Mouse (Mus musculus) ES-Bruce4 (cell line): ENCODE measurements around the gene Clec16a. TPM values are rescaled to one million over a fixed set of nuclear protein-coding genes. Genes with fewer than 3 reads are reported as not detected.
A peak's percentile ranks its signal among the peaks of the same experiment; 100 is the strongest.

ENCODE experiments used
- H3K27ac ChIP-seq: 2 replicates; pipeline ENCODE4 v1.5.1; 2012; ENCODE audit warnings: low read length, inconsistent platforms; ENCODE audit not compliant: insufficient read depth
- H3K27me3 ChIP-seq: 2 replicates; pipeline ENCODE4 v1.6.1; 2012; ENCODE audit warnings: mild to moderate bottlenecking, low read length, inconsistent platforms; ENCODE audit not compliant: control insufficient read depth, poor library complexity, insufficient read depth, severe bottlenecking
- H3K36me3 ChIP-seq: 2 replicates; pipeline ENCODE4 v1.6.1; 2012; ENCODE audit warnings: inconsistent platforms, mild to moderate bottlenecking, low read length, moderate library complexity; ENCODE audit not compliant: control insufficient read depth, poor library complexity, insufficient read depth, severe bottlenecking
- H3K4me1 ChIP-seq: one replicate; pipeline ENCODE4 v1.8.1; 2011; ENCODE audit warnings: low read length; ENCODE audit not compliant: control insufficient read depth, insufficient read depth
- H3K4me3 ChIP-seq: 2 replicates; pipeline ENCODE4 v1.5.1; 2011; ENCODE audit warnings: low read depth, mild to moderate bottlenecking, low read length
- H3K9ac ChIP-seq: 2 replicates; pipeline ENCODE4 v1.6.1; 2012; ENCODE audit warnings: low read depth, mild to moderate bottlenecking, inconsistent platforms; ENCODE audit not compliant: poor library complexity, severe bottlenecking
- H3K9me3 ChIP-seq: replicated peaks from 2 replicates; pipeline ENCODE4 v1.6.1; 2012; ENCODE audit warnings: mild to moderate bottlenecking, low read length, inconsistent platforms; ENCODE audit not compliant: control insufficient read depth, poor library complexity, insufficient read depth, severe bottlenecking
- CTCF ChIP-seq: IDR thresholded peaks from one replicate; pipeline ENCODE4 v1.8.1; 2011; ENCODE audit warnings: low read depth, low read length
- EP300 ChIP-seq: IDR thresholded peaks from 2 replicates; pipeline ENCODE4 v1.6.1; 2011; ENCODE audit warnings: low read depth, low read length; ENCODE audit not compliant: insufficient read depth
- POLR2A ChIP-seq: IDR thresholded peaks from one replicate; pipeline ENCODE4 v1.8.1; 2011; ENCODE audit warnings: low read length; ENCODE audit not compliant: insufficient read depth
- polyA plus RNA-seq: library from polyadenylated mRNA; stranded (reverse); fragments of >200 nt; gene quantifications from 2 replicates; pipeline ENCODE4 v1.2.4, GENCODE M21; 2011; ENCODE audit warnings: low read depth; ENCODE audit not compliant: missing spikeins, insufficient read depth, insufficient read length

Clec16a gene
- polyA plus RNA-seq, 1 experiment = 9.5 TPM

DNA sequence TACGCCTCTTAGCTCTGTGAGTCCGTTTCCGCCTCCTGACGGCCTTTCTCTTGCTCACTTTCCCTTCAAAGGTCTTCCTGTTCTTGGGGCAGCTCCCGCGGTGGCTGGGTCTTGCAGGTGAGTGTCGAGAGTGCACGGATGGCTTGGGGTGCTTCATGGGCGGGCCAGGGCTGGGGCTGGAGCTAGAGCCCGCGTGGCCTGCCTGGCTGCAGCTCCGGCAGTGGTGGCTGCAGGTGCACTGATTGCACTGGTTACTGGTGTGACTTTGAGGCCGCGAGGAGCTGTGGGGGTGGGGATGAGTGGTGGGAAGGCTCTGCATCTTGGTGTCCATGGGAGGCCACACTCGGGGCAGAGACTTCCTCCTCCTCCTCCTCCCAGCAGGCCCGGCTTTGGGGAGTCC lies 243.1 kb downstream of the Clec16a start, which contains the start of gene Tnp2:
Gene Tnp2 (minus strand): TSS at position 390 of the 400 bp plus-strand sequence.
- Histone ChIP-seq H3K9me3 (no peaks in the 10 kb centered on the region), H3K4me3 (peak within 1 kb of the TSS; percentile 18), H3K36me3 (no peaks in the 10 kb centered on the region), H3K4me1 (peaks cover 1% of the 10 kb centered on the region), H3K9ac (no peak within 1 kb of the TSS), H3K27ac (no peak within 1 kb of the TSS), H3K27me3 (no peaks in the 10 kb centered on the region; the same call in 1 of the 2 replicates)
- TF ChIP-seq POLR2A (no peak), EP300 (no peak), CTCF (no peak)

DNA sequence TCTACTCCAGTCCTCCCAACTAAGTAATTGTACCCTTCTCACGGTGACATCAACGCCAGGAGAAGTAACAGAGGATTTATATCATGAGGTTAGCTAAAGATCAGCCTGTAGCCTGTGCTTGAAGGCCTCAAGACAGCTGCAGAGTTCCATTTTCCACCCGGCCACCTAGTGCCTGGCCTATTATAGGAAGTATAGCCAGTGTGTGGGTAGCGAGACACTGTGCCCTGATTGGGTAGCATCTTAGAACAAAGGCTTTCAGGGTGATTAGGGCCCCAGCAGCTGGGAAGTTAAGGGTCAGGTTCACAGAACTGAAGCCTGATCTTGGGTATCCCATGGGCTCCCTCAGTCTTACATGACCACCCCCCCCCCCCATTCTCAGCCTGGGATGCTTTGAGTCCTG lies 243.7 kb downstream of the Clec16a start:
- H3K9ac ChIP-seq = no peak overlapping the region
- no peak overlapping the region for H3K4me3 ChIP-seq
- no peak overlapping the region for H3K27ac ChIP-seq
- H3K9me3 ChIP-seq = no peaks in the 10 kb centered on the region
- H3K27me3 ChIP-seq = no peaks in the 10 kb centered on the region; the same call in 1 of the 2 replicates
- peaks cover 1% of the 10 kb centered on the region for H3K4me1 ChIP-seq
- H3K36me3 ChIP-seq = no peaks in the 10 kb centered on the region
- no peak for TF ChIP-seq CTCF
- TF ChIP-seq EP300 = no peak
- TF ChIP-seq POLR2A = no peak

- no peak within 1 kb of the TSS for H3K27ac ChIP-seq
- no peaks in the 10 kb centered on the region for H3K36me3 ChIP-seq
- no peak within 1 kb of the TSS for H3K9ac ChIP-seq
- no peak for TF ChIP-seq POLR2A
- TF ChIP-seq CTCF = no peak
- no peak for TF ChIP-seq EP300
- H3K9me3 ChIP-seq = no peaks in the 10 kb centered on the region
- H3K4me1 ChIP-seq = peaks cover 1% of the 10 kb centered on the region
- H3K4me3 ChIP-seq = no peak within 1 kb of the TSS
- no peaks in the 10 kb centered on the region for H3K27me3 ChIP-seq
These were observed 245.6 kb downstream of the Clec16a start, which contains the start of gene Prm3 for GRCm38 (mm10) chr16:10790702-10791101. Gene Prm3 (minus strand): TSS chr16:10790914.

Other genes starting within 250 kb of the Clec16a start
- 22.3 and 22.7 TPM in 2 replicates for gene Emp2, start 231.4 kb upstream of the Clec16a start, polyA plus RNA-seq
- gene Tekt5, start 149.8 kb upstream of the Clec16a start, polyA plus RNA-seq = 0.55 TPM in 1 of 2 replicates, not detected in the other
- gene Nubp1, start 133.4 kb upstream of the Clec16a start, polyA plus RNA-seq = 25.7 and 34.4 TPM in 2 replicates
- 1.8 and 2.1 TPM in 2 replicates for gene Tvp23a, start 98.0 kb upstream of the Clec16a start, polyA plus RNA-seq
- not detected in 2 replicates for gene Ciita, start 65.3 kb upstream of the Clec16a start, polyA plus RNA-seq
- 6.7 and 7.0 TPM in 2 replicates for gene Dexi, start 2.3 kb upstream of the Clec16a start, polyA plus RNA-seq
- 1.9 and 2.8 TPM in 2 replicates for gene Socs1, start 240.2 kb downstream of the Clec16a start, polyA plus RNA-seq
- not detected in 2 replicates for gene Tnp2, start 243.3 kb downstream of the Clec16a start, polyA plus RNA-seq
- not detected in 2 replicates for gene Prm3, start 245.6 kb downstream of the Clec16a start, polyA plus RNA-seq